Mouse (Mus musculus) lung, adult 18-20 months (tissue): ENCODE results near the gene Tiprl.
A peak's percentile ranks its signal among the peaks of the same experiment; 100 is the strongest.

Experiments
- DNase-seq, 2 experiments: peaks; one replicate each; pipeline ENCODE4 v3.0.0; 2022; ENCODE audit warnings: mixed read lengths in 2 of 2

Gene Tiprl

DNA sequence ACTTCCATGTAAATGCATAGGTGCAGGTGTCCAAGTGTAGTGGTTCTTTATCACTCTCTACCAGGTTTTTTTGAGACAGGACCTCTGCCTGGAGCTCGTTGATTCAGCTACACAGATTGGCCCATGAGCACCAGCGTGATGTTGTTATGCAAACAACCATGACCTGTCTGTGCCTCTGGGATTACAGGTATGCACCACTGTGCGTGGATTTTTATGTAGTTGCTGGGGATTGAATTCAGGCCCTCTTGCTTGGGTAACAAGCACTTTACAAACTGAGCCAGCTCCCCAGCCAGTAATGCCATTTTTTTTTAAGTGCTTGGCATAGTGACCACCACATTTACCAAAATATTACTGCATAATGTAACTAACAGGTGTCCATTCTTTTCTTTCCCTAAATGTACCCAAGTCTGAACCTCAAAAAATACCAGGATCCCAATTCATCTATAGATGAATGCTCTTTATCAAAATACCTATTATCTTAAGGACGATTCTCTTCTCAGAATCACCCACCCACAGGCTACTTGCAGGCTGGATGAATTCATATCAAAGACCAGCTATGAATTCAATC is 35.3 kb downstream of the Tiprl start:
- DNase-seq, result no peak

DNA sequence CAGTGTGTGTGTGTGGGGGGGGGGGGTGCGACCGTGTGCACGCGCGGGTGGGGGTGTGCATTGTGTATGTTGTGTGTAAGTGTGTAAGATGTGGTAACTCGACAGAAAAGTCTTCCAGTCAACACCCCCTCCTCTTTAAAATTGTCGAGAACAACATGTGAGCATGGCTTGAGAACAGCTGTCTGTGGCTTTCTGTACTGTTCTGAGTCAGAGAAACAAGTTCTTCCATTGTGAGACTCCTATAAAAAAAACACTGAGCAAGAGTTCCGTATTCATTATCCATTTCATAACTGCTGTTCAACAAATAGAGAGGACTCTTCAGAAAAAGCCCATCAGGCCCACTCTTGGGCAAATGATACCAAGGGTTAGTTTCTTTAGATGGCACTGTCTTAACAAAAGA is 36.0 kb downstream of the Tiprl start:
- no peak for DNase-seq

DNA sequence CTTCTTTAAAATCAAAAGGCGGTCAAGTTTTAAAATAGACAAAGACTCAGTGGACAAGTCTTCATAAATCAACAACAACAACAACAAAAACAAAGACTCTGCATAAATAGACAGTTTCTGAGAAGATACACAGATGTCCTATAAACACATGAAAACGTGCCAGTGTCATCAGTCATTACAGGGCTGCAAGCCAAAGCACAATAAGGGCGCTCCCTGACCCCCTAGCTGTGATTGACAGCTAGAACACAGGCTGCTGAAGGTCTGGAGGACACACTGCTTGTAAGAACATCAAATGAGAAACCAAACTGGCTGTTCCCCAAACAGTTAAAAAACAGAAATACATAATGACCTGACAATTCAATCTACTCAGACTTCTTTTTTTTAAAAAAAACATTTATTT is 37.2 kb downstream of the Tiprl start:
- no peak for DNase-seq

DNA sequence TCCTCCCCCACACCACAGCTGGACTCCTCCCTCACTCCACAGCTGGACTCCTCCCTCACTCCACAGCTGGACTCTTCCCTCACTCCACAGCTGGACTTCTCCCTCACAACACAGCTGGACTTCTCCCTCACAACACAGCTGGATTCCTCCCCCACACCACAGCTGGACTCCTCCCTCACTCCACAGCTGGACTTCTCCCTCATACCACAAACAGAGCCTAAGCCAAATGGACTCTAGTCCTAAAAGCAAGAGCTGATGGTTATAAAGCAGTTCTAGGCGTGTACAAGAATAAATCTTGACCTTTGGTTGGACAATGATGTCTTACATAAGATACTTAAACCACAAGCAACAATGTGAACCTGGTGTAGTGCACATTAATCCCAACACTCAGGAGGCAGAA is 37.8 kb downstream of the Tiprl start:
- no peak for DNase-seq

DNA sequence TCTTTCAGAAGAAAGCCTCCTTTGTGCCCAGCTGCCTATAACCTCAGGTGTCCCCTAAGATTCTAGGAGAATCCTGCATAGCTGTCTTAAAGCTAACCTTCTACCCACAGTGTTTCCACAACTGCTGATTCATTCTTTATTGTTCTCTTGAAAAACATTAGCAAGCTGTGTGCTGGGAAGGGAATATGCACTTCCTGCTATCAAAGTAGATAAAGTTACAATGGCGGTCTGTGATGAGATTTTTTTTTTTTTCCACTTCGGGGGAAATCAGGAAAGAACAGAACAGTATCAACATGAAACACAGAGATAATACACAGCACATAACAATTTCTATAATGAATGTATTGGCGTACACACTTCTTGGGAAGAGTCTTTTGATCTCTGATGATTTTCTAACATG is 38.9 kb downstream of the Tiprl start:
- no peak for DNase-seq

DNA sequence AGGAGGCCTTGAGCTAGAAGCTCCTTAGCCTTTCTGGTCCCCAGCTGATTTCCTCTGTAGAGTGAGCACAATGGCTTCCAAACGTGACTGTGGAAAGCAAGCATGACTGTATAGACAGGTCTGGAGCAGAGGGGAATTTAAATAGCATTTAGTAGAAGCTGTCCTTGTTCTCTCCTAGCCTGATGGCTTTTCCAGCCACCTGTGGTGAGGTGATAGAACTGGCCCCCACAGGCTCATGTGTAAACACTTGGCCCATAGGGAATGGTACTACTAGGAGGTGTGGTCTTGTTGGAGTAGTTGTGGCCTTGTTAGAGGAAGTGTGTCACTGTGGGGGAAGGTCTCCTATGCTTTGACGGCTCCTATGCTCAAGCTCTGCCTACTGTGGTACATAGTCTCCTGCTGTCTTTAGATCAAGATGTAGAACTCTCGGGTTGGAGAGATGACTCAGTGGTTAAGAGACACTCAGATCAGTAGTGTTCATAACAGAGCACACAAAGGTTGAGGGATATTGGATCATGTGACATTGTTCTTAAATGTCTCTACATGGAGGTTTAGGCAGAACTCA is 41.3 kb downstream of the Tiprl start:
- DNase-seq, result no peak

DNA sequence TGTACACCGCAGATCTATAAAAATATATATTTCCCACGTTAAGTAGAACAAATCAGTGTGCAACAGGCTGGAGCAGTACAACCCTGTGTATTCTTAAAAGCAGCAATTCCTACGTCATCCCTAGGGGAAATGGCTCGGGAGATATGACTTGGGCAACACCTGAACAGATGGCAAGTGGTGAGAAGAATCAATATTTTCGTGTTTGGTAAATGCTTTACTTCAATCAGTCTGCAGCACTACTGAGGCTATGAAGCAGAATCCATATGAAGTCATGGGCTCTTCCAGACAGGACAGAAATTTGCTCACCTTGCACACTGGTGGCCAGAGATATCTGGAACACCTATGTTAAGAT is 42.2 kb downstream of the Tiprl start:
- DNase-seq, result no peak

DNA sequence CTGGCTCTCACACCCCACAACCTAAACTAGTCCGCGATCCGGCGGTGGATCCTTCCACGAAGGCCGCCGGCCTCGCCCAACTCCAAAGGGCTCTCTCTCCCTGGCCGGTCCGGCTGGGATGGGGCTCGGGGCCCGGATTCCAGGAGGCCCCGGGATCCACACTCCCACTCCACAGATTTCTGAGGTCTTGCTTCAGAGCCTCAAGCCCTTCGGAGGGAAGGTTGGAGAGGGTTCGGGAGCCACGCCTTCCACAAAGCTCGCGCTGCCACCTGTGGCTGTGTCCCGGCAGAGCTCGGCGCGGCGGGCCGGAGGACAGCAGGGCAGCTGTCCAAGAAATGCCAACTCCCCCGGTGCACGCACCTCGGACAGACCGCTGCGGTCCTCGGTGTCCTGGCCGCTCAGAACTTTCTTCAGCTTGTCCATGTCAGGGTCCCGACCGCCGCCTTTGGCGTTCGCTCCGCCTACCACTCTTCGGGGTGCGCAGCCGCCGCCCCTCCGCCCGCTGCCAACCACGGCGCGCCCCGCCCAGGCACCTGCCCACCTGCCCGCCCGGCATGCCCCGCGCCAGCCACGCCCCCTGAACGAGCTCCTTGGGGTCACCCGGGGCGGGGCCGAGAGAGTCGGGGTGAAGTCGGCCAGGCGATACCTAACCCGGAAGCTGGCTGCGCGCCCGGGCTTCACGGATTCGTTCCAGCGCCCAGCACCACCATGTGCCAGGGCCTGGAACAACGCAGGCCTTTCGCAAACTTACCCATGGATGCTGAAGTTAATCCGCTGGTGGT is 42.7 kb downstream of the Tiprl start, which contains the start of gene Sft2d2:
Gene Sft2d2 (minus strand): TSS at position 559 of the 782 bp plus-strand sequence.
- DNase-seq, result peak; percentile 95 to 97

DNA sequence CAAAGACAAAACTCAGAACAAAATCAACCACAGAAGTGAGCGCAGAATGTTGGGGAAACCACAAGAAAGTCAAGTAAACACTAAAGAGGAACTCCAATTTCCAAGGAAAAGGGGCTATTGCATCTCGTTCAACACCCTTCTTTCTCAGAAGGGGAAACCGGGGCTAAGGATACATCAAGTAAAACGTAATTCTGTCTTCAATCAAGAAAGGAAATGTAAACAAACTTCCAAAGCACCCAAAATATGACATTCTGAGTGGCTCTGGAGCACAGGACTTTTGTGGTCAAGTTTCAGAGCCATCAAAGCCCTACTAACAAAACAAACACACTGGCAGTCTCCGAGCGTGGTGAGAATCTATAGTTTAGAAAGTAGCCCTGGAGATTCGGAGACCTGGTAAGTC is 43.4 kb downstream of the Tiprl start:
- DNase-seq, result no peak

DNA sequence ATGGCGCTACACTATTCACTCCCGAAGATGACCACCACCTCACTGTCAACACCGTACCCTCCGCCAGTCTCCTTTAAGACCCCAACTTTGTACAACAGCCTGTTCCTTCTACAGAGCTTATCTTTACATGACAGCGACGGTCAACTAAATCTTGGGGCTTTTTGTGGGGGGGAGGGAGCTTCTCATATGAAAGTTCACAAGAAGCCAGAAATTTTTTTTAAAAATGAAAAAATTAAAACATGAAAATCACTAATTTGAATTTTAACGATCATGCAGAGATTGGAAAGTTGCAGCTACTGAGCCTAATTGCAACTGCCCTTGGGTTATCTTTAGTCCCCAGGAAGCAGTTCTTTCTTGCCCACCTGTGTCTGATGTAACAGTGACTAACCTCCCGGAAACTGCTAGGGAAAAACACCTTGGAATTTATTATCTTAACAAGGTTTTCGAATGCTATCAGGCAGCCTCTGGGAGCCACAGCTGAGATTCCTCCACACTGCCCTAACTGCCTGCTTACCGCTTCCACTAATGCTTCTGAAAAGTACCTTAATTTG is 44.0 kb downstream of the Tiprl start:
- no peak for DNase-seq

DNA sequence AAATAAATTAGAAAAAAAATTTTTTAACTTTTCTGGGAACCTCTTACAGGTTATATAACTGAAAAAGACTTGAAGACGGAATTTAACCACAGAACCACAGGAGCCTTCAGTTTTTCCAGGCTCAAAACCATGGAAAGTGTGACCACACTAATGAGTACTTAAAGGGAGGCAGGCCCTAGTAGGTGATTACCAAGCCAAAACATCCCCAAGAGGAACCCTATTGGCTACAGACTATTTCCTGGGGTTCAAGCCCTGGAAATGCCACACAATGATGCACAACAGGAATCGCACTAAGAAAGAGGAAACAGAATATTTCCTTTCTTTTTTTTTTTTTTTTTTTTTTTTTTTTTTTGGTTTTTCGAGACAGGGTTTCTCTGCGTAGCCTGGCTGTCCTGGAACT is 44.7 kb downstream of the Tiprl start:
- DNase-seq, result no peak

DNA sequence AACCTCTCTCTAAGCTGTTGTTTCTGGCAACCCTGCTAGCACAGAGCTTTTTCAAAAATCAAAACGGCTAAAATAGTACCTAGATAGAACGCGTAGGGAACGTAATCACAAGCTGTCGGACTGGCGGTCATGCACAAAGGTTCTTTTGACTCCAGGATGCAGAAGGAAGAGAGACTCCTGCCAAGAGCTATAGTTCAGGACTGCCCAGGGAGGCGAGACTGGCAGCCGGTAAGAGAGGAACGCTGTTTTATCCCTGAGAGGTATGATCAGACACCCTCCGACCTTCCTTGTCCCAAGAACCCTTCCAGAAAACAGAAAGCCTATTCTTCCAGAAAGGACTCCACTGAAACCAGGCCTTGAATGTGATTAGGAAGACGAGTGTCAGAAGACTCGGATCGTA is 45.2 kb downstream of the Tiprl start:
- DNase-seq, result no peak

DNA sequence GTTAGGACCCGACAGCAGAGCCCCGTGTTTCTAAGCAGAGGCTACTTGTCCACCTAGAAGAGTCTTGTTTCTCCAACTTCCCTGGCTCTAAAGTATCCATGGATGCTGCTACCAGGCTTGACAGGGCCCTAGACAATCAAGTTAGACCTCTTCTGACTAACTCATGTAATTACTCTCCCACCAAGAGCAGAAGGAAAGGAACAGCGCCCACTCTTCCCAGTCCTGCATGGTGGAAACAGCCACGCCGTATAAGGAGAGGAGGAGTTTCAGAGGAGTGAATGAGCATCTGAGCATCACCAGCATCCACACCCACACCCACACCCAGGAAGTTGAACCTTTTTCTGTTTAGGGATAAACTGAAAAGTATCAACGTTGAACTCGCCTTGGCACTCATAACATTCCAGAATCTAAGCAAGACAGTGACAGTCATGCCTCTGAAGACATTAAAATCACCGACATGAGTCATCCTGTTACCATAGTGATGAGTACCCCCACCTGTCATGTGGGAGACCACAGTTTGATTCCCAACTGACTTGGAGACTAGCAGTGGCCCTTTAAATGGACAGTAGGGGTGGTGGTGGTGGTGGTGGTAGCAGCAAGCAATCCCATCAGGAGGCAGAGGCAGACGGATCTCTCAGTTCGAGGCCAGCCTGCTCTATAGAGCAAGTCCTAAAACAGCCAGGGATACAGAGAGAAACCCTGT is 46.1 kb downstream of the Tiprl start:
- DNase-seq, result no peak

DNA sequence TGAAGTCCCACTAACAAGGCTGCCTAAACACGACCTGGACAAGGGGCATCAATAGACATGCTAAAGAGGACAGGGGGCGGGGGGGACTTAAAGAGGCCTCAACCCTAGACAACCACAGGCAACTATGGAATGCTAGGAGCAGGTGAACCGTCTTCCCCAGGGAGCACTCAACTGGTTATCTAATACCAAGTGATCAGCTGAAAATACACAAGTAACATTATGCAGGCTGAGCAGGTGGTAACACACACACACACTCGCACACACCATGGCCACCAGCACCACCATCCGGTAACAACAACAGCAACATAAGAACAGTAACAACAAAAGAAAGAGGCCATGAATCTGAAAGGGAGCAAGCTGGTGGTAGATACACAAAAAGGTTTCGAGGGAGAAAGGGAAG is 46.7 kb downstream of the Tiprl start:
- no peak for DNase-seq

DNA sequence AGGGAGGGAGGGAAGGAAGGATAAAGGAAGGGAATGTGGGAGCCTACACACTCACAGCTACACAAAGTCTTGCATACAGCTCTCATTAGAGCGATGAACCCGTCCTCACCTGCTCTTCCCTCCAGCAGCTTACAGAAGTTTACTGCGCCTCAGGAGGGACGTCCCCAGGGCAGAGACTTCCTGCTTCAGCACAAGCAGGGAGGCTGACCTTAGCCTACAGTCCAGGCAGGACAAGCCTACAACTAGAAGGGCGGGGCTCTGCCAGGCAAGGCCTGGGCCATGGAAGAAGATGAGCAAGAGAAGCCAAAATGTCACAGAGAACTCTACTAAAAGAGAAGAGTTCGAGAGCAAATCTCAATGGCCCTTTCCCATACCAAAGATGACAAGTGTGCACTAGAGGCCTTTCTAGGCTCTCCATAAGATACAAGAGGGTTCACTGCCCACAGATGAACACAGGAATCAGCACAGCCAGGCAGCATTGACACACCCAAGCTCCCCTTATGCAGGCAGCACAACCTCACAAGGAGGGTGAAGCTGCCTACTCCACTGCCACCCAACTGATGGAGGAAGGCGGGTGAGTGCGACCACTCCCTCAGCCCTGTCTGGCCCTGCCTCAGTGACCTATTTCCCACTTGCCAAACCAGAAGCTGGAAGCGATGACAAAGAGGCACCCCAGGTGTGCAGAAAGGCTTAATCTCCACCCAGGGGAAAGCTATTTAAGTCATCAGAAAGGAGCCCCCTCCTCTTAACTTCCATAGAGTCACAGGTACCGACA is 47.8 kb downstream of the Tiprl start:
- DNase-seq, result no peak

DNA sequence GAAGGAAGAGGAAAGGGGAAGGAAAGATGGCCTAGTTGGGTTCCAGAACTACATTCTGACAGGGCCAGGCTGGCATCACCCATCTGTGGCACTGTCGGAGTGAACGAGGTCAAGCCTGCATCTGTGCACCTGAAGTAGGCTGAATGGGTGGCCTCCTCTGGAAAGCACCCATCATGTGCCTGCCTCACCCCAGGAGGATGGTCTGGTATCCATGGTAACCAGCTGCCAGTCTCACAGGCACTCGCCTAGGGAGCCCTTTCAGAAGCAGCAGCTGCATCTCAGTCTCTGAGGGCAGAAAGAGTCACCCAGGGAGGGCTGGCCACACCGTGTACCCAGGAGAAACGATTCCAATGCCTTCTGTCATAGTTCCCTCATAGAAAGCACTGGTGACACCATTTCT is 49.4 kb downstream of the Tiprl start:
- DNase-seq, result no peak

DNA sequence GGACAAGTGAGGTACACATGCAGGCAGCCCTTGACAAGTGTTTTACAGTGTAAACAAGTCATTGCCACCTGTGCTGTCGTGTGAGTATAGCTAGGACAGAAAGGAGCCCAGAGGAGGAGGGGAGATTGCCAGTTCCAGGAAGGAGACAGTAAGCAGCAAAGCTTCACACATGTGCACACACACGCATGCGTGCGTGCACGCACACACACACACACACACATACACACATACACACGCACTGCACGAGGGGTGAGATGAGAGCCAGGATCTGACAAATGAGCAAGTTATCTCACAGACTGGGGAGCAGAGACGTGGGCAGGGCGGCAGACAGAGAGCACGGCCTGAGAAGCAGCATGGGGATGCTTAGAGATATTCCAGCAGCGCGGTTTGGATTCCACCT is 50.3 kb downstream of the Tiprl start:
- no peak for DNase-seq

DNA sequence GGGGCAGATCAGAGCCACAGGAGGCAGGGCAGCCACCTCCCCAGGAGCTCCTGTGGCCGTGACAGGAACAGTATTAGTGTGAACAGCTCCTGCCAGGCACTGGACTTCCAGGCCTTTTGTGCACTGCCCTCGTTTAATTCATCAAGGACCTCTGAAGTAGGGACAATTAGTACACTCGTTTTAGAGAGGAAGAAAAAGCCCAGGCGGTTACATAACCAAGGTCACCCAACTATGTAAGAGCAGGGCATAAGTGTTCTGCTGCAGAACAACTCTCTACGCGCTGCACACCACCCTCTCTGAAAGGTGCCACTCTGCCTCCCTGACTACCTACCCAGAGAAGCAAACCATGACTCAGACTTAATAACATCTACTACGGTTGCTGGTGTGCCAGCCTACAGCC is 51.7 kb downstream of the Tiprl start:
- peak; percentile 79 to 88 for DNase-seq

DNA sequence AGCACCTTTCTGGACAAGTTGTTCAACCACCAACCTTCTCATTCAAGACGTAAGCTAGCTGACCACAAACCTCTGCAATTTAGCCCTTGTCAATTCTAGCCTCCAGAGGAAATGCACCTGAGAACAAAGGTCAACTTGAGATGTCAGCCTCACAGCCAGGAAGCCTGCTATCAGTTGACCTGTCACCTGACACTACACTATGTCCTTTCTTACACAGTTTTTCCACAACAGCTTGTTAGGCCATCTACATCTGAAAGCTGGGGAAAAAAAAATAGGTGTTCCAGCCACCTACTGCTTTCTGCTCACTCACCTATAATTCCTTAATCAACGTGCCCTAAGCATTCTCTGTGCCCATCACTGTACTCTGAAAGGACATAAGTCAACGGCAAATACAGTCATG is 52.6 kb downstream of the Tiprl start:
- no peak for DNase-seq

DNA sequence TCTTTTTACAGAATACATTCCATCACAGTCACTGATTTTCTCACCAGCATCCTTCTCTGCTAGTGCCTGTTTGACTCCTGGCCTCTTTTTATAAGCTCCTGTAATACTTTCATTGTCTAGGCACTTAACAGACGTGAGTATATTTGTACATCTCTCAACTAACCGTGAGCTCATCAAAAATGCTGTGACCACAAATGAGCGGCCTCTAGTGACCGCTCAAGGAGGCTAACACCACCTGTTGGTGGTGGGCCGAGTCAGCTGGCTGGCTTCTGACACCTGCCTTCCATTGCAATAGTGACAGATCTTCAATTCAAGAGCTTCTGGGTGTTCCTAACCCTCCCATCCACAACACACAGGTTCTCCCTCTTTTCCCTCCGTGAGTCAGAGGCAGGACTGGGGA is 53.4 kb downstream of the Tiprl start:
- DNase-seq, result peak; percentile 77 to 85

DNA sequence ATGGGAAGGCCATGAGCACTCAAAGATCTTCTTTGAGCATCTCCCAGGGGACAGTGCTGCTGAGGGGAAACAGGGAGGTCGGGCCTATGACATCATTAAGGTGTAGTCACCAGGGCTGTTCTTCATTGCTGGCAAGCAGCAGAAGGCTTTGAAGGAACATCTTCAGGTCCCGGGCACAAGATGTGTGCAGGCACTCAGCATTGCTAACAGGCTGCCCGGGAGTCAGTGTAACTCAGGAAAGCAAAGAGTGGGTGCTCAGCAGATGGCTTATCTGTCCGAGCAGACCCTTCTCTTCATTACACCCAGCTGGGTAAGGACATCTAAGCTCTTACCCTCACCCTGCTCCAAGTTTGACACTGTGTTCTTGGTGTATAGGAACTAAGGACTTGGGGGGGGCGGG is 57.5 kb downstream of the Tiprl start:
- DNase-seq, result no peak

DNA sequence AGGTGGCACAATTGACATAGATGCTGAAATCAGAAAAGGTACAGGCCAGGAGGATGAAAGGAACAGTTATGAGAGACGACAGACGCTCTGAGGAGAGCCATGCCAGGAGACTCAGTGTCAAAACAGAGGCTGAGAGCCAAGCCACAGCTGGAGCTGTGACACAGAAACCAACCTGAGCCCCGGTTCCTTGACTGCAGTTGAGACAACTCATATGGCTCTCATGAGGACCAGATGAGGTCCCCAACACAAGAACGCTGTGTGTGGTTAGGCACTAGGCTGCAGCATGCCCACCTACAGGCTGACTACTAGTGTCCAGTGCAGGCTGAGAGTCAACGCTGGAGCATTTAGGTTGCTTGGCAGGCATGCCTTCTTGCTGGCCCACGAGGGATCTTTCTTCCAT is 58.7 kb downstream of the Tiprl start:
- peak in 1 of 2 experiments; percentile 41 for DNase-seq

DNA sequence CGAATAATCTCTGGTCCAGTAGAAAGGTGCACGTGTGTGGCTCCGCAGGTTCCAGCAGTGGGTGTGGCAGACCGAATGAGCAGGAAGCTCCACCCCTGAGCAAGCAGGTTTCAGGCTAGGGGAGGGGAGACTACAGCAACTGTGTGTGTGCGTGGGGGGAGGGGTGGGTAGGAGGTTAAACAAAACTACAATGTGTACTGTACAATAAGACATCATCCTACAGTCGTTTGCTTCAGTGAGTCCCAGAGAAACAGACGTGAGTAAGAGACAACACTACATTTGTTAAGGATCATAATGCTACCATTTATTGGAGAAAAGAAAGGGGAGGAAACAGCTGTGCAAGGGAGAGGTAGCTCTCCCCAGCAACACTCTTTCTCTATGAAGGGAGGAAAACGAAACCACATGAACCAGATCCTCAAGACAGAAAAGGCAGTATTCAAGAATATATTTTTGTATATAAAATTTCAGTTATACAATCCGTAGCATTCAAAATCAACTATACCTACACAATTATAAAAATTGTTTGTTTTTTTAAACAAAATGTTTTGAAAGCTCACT is 62.7 kb downstream of the Tiprl start:
- no peak for DNase-seq
